Mouse (Mus musculus) lung, postnatal 0 days (tissue): ENCODE measurements around the gene Trim67.

ENCODE experiments used
- CTCF ChIP-seq: IDR thresholded peaks from 2 replicates; pipeline ENCODE4 v1.5.1; 2016; ENCODE audit warnings: antibody characterized with exemption, mild to moderate bottlenecking
- EP300 ChIP-seq: IDR thresholded peaks from 2 replicates; pipeline ENCODE4 v1.6.1; 2016; ENCODE audit warnings: antibody characterized with exemption, mild to moderate bottlenecking, control low read depth

DNA sequence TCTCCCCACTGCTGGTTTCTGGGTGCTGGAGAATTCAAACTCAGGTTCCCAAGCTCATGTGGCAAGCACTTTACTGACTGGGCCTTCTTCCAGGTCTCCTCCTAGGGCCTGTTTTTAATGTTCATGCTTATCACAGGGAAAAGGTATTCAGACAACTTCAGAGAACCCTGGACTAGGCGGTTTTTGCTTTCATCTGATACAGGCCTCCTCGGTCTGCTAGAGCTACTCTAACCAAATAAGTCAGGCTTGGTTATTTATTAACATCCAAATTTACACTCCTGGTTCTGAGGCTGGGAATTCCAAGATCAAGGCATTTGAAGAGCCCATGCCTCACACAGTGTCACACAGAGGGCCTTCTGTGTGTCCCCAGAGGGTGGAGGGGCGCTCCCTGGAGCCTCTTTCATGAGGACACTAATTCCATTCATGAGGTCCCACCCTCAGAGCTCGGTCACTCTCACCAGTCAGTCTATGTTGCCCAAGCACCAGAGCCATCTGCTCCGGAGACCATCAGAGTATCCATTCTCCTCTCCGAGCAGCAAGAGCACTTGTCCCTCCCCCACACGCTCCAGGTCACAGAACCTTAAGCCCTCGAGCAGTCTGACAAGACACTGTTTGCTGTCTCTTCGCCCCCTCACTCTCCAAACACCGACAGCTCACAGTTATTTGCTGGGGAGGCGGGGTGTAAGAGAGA, 38.6 kb upstream of the Trim67 start:
- TF ChIP-seq CTCF (no peak), EP300 (no peak)
